Mouse (Mus musculus) midbrain, embryonic 13.5 days (tissue): ENCODE measurements at regions not wholly inside any gene's neighbourhood (a gene's known extent, or its start where the extent isn't known, plus 50 kb on each side); places are given as distances from the start of the nearest gene placed in this dataset.

ENCODE experiments used
- ATAC-seq: fragments of 200-750 bp; cut with Nextera tagmentation; 2 replicates; pipeline ENCODE4 v1.8.0; 2017; ENCODE audit warnings: mild to moderate bottlenecking, moderate TSS enrichment, moderate library complexity
- H3K27ac ChIP-seq: fragments of 300-500 bp; sonication (generic); 2 replicates; pipeline ENCODE4 v1.5.1; 2015; ENCODE audit warnings: inconsistent platforms, mild to moderate bottlenecking, moderate library complexity
- H3K27me3 ChIP-seq: fragments of 300-500 bp; sonication (generic); 2 replicates; pipeline ENCODE4 v1.6.1; 2015; ENCODE audit warnings: mild to moderate bottlenecking, inconsistent platforms
- H3K36me3 ChIP-seq: fragments of 300-500 bp; sonication (generic); 2 replicates; pipeline ENCODE4 v1.6.1; 2015; ENCODE audit warnings: mild to moderate bottlenecking, inconsistent platforms
- H3K4me1 ChIP-seq: fragments of 300-500 bp; sonication (generic); replicated peaks from 2 replicates; pipeline ENCODE4 v1.6.1; 2015; ENCODE audit warnings: inconsistent platforms
- H3K4me2 ChIP-seq: fragments of 300-500 bp; sonication (generic); replicated peaks from 2 replicates; pipeline ENCODE4 v1.6.1; 2015; ENCODE audit warnings: moderate library complexity, mild to moderate bottlenecking, inconsistent platforms
- H3K4me3 ChIP-seq: fragments of 300-500 bp; sonication (generic); replicated peaks from 2 replicates; pipeline ENCODE4 v1.5.1; 2015; ENCODE audit warnings: mild to moderate bottlenecking, inconsistent platforms
- H3K9ac ChIP-seq: fragments of 300-500 bp; sonication (generic); replicated peaks from 2 replicates; pipeline ENCODE4 v1.6.1; 2015; ENCODE audit warnings: mild to moderate bottlenecking, inconsistent platforms
- H3K9me3 ChIP-seq: fragments of 300-500 bp; sonication (generic); 2 replicates; pipeline ENCODE4 v1.6.1; 2016; ENCODE audit warnings: mild to moderate bottlenecking, inconsistent platforms
- WGBS: fragments of 180-500 bp; shearing (Covaris S2); methylation state at CpG from one replicate; pipeline ENCODE4 v1.1.7; 2015; 5-methylcytosine and 5-hydroxymethylcytosine counted together

DNA sequence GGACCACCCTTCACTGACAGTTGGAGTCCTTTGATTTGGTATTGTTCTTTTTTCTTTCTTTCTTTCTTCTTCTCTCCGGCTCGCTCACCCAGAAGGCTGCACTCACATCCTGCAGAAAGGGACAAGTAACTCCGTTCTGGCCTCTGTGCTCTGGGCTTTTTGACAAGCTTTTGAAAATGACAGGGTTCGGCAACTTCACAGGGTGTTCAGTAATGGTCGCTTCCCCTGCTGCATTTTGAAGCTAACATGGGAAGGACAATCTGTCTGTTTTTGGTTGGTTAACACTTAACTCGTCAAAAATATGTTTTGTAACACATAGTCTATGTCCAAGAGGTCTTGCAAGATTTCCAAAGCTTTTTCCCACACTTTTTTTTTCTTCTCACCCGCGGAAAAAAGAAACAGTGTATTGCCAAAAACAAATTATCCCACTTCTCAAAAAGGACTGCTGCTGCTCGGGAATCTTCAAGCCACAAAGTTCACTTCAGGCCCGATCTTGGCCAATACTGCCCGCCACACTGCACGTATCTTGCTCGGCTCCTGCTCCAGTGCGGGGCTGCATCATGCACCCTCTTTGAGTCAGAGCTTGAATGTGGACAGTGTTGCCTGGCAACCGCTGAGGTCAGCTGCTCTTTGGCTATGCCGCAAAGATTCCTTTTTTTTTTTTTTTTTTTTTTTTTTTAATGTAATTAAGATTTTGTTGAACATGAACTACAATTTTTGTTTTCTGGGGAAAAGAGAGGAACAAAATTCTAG lies 209.4 kb upstream of the Inhba start:
- ATAC-seq: peak; percentile 95
- 39% methylated on average over 16 of the region's 16 CpGs for WGBS
- H3K4me3 ChIP-seq: no peak overlapping the region
- no peak overlapping the region for H3K9ac ChIP-seq
- H3K4me1 ChIP-seq: no peaks in the 10 kb centered on the region; the same call in 1 of the 2 replicates
- H3K27ac ChIP-seq: no peak overlapping the region
- H3K9me3 ChIP-seq: no peaks in the 10 kb centered on the region
- no peaks in the 10 kb centered on the region for H3K36me3 ChIP-seq
- H3K4me2 ChIP-seq: 0 out of 2 replicates have a peak overlapping the region, but pooled peaks have one; percentile 21
- H3K27me3 ChIP-seq: no peaks in the 10 kb centered on the region

DNA sequence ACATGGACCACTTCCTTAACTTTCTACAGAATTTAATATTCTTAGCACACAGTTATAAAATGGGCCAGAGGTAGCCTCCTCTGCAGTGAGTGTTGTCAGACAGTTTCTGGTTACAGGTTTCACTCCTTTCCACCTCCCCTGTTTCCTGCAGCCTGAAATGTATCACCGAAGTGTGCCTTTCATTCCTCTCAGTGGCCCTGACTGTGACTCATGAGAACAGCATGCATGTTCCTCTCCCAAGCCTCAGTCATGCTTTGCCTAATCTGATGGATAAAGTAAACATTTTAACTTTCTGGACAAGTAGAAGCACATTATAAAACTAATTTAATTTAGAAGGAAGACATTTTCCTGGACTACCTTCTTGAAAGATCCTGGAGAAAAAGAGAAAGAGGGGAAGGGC lies 207.7 kb upstream of the Inhba start:
- no peaks in the 10 kb centered on the region for H3K27me3 ChIP-seq
- H3K4me1 ChIP-seq: no peaks in the 10 kb centered on the region; the same call in 1 of the 2 replicates
- no peak for ATAC-seq
- H3K9ac ChIP-seq: no peak overlapping the region
- no peak overlapping the region for H3K4me2 ChIP-seq
- 90% methylated on average over 1 of the region's 1 CpGs for WGBS
- no peak overlapping the region for H3K27ac ChIP-seq
- no peaks in the 10 kb centered on the region for H3K36me3 ChIP-seq
- H3K9me3 ChIP-seq: no peaks in the 10 kb centered on the region
- no peak overlapping the region for H3K4me3 ChIP-seq

DNA sequence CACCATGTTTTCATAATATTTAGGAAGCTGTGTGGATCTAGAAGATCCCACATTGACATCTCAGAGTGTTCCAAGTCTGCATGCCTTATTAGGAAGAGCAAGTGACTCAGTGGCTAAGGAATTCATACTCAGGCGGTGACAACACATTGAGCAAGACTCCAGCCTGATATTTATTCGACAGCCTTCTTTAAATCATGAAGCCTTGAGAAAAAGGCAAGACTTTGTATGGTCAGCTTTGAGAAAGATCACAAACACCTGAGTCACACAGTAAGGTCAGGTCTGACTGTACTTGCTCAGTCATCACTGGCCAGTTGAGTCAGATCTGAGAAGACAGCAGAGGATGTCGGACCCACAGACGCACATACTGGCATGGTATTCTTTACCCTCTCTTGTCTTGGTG lies 204.7 kb upstream of the Inhba start:
- Histone ChIP-seq H3K9me3 (no peaks in the 10 kb centered on the region), H3K27me3 (no peaks in the 10 kb centered on the region), H3K4me2 (no peak overlapping the region), H3K36me3 (no peaks in the 10 kb centered on the region), H3K27ac (no peak overlapping the region), H3K4me1 (no peaks in the 10 kb centered on the region; the same call in 1 of the 2 replicates), H3K9ac (no peak overlapping the region), H3K4me3 (no peak overlapping the region)
- WGBS: 93% methylated on average over 4 of the region's 4 CpGs
- ATAC-seq: no peak

GRCm38 (mm10) chr13:15822261-15822850 lies 189.3 kb upstream of the Inhba start:
- 44% methylated on average over 1 of the region's 1 CpGs for WGBS
- Histone ChIP-seq H3K27me3 (no peaks in the 10 kb centered on the region), H3K27ac (no peak overlapping the region), H3K36me3 (no peaks in the 10 kb centered on the region), H3K4me3 (no peak overlapping the region), H3K9ac (no peak overlapping the region), H3K4me1 (no peaks in the 10 kb centered on the region), H3K9me3 (no peaks in the 10 kb centered on the region), H3K4me2 (no peak overlapping the region)
- ATAC-seq: no peak

DNA sequence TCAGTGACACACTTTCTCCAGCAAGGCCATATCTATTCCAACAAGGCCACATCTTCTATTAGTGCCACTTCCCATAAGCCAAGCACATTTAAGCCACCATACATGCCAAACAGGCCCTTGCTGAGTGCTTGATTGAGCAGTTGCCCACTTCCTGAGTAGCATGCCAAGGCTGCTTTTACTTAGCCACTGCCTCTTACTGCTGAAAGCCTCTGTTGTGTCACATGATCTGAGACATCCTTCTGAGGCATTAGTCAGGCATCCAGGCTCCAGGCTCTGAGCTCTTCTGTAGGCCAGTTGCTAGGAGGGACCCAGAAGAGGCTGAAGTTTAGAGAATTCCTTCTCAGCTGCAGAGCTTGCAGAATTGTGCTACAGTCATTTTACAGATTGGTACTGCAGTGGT lies 165.8 kb upstream of the Inhba start:
- no peak overlapping the region for H3K4me2 ChIP-seq
- no peaks in the 10 kb centered on the region for H3K27me3 ChIP-seq
- no peaks in the 10 kb centered on the region for H3K4me1 ChIP-seq
- H3K9ac ChIP-seq: no peak overlapping the region
- H3K9me3 ChIP-seq: no peaks in the 10 kb centered on the region
- no peak overlapping the region for H3K4me3 ChIP-seq
- H3K36me3 ChIP-seq: no peaks in the 10 kb centered on the region
- ATAC-seq: no peak
- H3K27ac ChIP-seq: no peak overlapping the region

GRCm38 (mm10) chr13:15848017-15848416 lies 163.6 kb upstream of the Inhba start:
- 95% methylated on average over 5 of the region's 5 CpGs for WGBS
- Histone ChIP-seq H3K9ac (no peak overlapping the region), H3K4me1 (no peaks in the 10 kb centered on the region), H3K9me3 (no peaks in the 10 kb centered on the region), H3K4me3 (no peak overlapping the region), H3K27me3 (no peaks in the 10 kb centered on the region), H3K27ac (no peak overlapping the region), H3K36me3 (no peaks in the 10 kb centered on the region), H3K4me2 (no peak overlapping the region)
- ATAC-seq: no peak

GRCm38 (mm10) chr13:15849129-15849528 lies 162.5 kb upstream of the Inhba start:
- no peaks in the 10 kb centered on the region for H3K27me3 ChIP-seq
- WGBS: 72% methylated on average over 3 of the region's 3 CpGs
- no peaks in the 10 kb centered on the region for H3K4me1 ChIP-seq
- no peak overlapping the region for H3K4me3 ChIP-seq
- ATAC-seq: no peak
- no peak overlapping the region for H3K4me2 ChIP-seq
- H3K9ac ChIP-seq: no peak overlapping the region
- no peaks in the 10 kb centered on the region for H3K36me3 ChIP-seq
- H3K9me3 ChIP-seq: no peaks in the 10 kb centered on the region
- no peak overlapping the region for H3K27ac ChIP-seq

- no peak for ATAC-seq
- Histone ChIP-seq H3K36me3 (no peaks in the 10 kb centered on the region), H3K27me3 (no peaks in the 10 kb centered on the region), H3K27ac (no peak overlapping the region), H3K9me3 (no peaks in the 10 kb centered on the region), H3K9ac (no peak overlapping the region), H3K4me2 (no peak overlapping the region), H3K4me3 (no peak overlapping the region), H3K4me1 (no peaks in the 10 kb centered on the region)
- WGBS: 77% methylated on average over 2 of the region's 2 CpGs
Observed at GRCm38 (mm10) chr13:15850358-15850757, 161.3 kb upstream of the Inhba start.

DNA sequence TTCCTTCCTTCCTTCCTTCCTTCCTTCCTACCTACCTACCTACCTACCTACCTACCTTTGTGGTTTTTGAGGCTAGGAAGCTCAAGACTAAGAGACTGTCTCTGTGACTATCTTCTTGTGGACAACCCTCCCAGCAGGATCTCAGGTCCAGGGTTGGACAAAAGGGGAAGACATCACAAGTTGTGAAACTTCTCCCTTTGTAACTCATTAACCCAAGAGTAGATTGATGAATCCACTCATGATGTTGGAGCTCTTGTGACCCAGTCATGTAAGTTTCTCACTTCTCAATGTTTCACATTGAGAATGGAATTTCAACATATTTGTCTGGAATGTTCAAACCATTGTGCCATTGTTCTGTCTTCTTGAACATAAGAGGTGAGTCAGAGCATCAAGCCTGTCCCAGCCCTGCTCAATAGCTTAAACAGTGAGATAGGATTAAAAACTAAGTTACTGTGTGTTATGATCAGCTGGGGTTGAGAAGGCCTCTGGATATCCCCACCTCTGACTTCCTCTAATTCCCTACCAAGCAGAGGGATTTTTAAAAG lies 158.6 kb upstream of the Inhba start:
- Histone ChIP-seq H3K36me3 (no peaks in the 10 kb centered on the region), H3K4me3 (no peak overlapping the region)

DNA sequence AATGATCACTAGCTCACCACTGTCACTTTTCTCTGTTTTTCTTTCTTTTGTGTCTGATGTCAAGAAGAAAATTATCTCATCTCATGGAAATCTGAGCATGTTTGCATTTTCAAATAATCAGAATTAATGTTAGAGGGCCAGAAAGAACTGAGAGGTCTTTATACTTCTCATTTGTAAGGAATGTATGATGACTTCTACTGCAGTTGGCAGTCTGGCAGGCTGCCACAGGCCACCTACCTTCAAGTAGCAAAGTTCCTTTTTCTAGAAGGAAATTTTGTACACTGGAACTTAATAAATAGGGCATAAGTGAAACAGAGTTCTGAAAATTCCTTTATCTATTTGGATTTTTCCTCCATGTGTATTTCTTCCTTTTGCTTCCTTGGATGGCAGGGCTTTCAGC lies 148.7 kb upstream of the Inhba start:
- no peaks in the 10 kb centered on the region for H3K9me3 ChIP-seq
- H3K9ac ChIP-seq: no peak overlapping the region
- H3K36me3 ChIP-seq: no peaks in the 10 kb centered on the region
- no peak overlapping the region for H3K4me3 ChIP-seq
- no peak overlapping the region for H3K27ac ChIP-seq
- H3K27me3 ChIP-seq: no peaks in the 10 kb centered on the region
- no peak overlapping the region for H3K4me2 ChIP-seq
- ATAC-seq: no peak
- no peaks in the 10 kb centered on the region for H3K4me1 ChIP-seq

More for the DNA sequence above, 158.6 kb upstream of the Inhba start:
- ATAC-seq: no peak
- no peaks in the 10 kb centered on the region for H3K9me3 ChIP-seq
- no peaks in the 10 kb centered on the region for H3K27me3 ChIP-seq
- H3K4me2 ChIP-seq: no peak overlapping the region
- H3K4me1 ChIP-seq: no peaks in the 10 kb centered on the region
- H3K27ac ChIP-seq: no peak overlapping the region
- no peak overlapping the region for H3K9ac ChIP-seq

GRCm38 (mm10) chr13:15863344-15863743 lies 148.3 kb upstream of the Inhba start:
- no peak overlapping the region for H3K4me2 ChIP-seq
- no peaks in the 10 kb centered on the region for H3K9me3 ChIP-seq
- no peaks in the 10 kb centered on the region for H3K27me3 ChIP-seq
- no peaks in the 10 kb centered on the region for H3K4me1 ChIP-seq
- no peak for ATAC-seq
- H3K4me3 ChIP-seq: no peak overlapping the region
- H3K27ac ChIP-seq: no peak overlapping the region
- H3K9ac ChIP-seq: no peak overlapping the region
- WGBS: 70% methylated on average over 3 of the region's 3 CpGs
- no peaks in the 10 kb centered on the region for H3K36me3 ChIP-seq

DNA sequence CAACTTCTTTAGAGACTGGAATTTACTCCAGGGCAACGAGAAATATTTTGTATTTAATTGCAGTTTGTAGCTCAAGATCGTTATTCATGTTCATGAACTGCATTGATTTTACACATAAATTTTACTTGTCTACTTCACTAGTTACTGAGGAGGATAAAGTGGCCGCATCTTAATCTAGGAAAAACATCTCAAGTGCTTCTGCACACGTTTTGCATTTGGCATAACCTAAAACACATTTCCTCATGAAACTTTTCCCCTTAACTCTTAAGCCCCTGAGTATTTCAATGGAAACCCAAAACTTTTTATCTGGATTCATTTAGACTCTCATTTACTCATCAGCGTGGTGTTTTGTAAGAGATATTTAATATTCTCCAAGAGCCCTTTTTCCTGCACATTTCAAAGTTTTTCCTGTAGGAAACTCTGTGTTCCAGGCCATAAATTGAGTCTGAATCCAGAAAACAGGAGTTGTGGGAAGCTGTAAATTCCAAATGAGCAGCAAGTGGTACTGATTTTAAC lies 144.5 kb upstream of the Inhba start:
- 79% methylated on average over 5 of the region's 5 CpGs for WGBS
- Histone ChIP-seq H3K4me3 (no peak overlapping the region), H3K4me2 (no peak overlapping the region), H3K27me3 (no peaks in the 10 kb centered on the region), H3K36me3 (no peaks in the 10 kb centered on the region), H3K9me3 (no peaks in the 10 kb centered on the region), H3K9ac (no peak overlapping the region), H3K4me1 (no peaks in the 10 kb centered on the region), H3K27ac (no peak overlapping the region)
- ATAC-seq: no peak
